Mouse (Mus musculus) urinary bladder, postnatal 25 days (tissue): Measurements from ENCODE around the gene Dpp8.
A peak's percentile ranks its signal among the peaks of the same experiment; 100 is the strongest.
"Not testable (repeated sequence)": the region's sequence is repeated elsewhere in the genome, so short reads cannot be mapped to it uniquely, and the experiment has no call there.

ENCODE experiments used
- DNase-seq: peaks from one replicate; pipeline ENCODE4 v3.0.0; 2022; ENCODE audit warnings: low spot score

Gene Dpp8

DNA sequence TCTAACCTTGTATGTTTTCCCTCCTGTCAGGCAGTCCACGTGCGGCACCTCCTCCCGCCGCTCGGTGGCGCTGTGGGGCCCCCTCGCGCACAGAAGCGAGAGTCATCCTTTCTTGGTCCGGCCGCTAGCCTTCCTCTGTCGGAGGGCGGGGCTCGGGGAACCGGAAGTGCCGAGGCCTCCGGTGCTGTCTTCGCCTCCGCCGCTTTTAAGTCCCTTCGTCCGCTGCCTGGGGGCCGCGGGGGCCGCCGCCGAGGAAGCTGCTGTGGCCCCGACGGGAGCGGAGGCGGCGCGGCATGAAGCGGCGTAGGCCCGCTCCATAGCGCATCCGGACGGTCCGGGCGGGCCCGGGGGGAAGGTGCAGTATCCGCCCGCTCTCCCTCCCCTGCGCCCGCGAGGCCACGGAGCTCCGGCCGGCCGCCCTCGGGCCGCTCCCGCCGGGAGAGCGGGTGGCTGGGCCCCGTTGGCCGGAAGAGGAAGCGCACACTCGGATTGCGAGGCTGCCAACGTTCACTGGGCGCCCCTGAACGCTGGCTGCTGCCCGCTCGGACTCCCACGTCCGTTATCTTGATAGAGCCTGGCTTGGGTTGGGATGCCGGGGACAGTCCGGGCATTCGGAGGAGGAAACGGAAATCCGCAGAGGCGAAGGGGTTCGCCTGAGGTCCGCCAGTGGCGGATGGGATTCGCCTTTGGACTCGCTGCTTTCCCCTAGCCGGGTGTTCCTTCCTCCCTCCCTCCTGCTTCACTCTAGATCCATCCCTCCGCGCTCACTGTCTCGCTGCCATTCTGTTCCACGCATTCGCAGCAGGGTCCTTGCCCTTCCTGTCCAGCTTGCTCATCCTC lies at the start of gene Dpp8:
Gene Dpp8 (plus strand): TSS at position 146 of the 840 bp plus-strand sequence.
- DNase-seq: peak; percentile 90

DNA sequence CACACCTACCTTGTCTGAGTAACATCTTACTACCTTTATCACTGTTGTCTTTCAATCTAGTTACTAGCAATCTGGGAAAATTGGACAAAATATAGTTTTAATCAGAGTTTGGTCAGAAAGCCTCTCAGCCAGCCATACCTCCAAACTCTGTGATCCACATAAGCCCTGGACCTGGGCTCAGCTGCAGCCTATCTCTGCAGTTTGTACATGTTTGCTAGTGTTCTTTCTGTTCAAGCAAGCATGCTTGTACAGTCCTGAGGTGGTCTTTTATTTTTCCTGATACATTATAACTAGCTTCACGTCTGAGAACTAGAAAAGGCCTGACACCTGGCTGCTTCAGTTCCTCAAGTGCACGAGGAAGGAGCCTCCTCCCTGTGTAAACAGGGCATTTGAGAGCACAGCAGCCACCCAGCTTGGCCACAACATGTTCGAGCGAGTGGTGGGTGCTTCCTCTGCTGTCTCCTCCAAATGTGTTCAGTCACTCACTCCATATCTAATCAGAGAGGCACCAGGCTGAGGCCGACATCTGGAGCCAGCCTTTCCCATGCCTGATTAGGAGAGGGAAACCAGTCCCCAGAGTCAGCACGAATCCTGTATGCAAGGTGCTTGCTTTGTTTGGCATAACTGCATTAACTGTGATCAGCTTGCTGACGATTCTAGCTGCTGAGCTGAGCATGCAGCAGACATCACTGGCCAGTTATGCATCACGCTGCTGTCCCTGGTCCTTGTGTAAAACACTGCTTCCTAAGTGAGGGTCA lies 47.0 kb upstream of the Dpp8 start:
- DNase-seq: no peak

DNA sequence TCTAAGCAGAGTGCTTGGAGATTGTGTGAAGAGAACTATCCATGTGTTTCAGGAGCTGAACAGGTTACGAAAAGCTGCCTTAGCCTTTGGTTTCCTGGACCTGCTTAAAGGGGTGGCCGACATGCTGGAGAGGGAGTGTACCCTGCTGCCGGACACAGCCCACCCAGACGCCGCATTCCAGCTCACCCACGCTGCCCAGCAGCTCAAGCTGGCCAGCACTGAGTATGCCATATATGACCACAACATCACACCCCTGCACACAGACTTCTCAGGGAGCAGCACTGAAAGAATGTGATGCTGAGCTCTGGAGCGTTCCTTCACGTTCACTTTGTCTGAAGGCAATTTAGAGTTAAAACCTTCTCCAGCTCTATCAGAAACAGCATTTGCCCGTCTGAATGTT lies 46.4 kb upstream of the Dpp8 start:
- no peak for DNase-seq

DNA sequence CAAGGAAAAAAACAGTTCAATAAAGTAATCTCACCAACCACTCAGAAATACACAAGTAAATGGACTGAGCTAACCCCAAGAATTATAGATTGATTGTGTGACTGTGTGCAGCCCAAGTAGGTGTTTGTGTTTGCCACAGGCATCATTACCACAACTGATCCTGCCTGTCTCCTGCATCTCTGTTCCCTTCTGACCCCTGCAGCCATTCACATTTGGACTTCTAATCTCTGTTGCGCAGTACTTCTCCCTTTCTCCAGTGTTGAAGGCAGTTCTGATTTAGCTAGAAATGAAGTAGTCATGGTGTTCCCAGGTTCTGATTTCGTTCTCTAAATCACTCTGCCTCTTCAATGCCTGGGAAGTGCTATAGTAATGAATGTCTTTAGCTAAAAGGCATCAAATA lies 44.6 kb upstream of the Dpp8 start:
- no peak for DNase-seq

DNA sequence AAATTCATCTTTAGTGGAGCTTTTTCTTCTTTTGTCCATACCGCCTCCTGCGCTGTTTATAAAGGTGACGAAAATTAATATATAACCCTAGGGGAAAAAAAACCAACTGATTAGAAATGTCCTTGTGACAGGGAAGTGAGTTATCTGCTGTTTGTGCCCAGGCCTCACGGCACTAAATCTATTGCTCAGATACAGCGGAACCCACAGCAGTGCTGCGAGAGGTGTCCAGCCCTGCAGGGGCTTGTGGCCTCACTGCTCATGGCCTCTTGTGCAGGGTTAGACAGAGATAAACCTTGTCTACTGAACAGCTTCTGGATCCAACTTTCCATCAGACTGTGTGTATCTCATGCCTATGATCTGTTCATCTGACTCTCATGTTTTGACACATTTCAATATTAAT lies 43.8 kb upstream of the Dpp8 start:
- DNase-seq: no peak

DNA sequence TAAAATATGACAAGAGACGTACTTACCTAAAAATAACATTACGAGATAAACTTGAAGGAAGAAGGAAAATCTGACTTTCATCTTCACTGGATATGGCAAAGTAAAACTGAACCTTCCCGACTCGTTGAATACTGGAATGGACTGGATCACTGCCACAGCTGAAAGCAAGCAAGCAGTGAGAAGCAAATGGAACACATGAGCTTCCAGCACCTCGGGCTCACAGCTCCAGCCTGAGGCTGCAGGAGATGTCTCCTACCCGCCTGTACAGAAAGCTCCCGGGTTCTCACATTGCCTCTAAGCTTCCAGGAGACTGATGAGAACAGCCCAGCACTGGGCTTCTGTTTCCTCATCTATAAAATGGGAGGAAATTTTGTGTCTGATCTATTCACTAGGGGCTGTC lies 41.9 kb upstream of the Dpp8 start:
- no peak for DNase-seq

DNA sequence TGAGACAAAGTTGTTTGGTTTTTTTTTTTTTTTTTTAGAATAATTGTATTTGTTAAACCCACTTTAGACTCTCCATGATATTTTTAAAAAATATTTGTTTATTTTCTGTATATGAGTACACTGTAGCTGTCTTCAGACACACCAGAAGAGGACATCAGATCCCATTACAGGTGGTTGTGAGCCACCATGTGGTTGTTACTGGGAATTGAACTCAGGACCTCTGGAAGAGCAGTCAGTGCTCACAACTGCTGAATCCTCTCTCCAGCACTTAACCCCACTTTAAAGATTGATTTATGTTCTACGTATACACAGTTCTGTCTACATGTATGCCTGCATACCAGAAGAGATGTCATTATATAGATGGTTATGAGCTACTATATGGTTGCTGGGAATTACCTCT lies 36.8 kb upstream of the Dpp8 start:
- not testable (repeated sequence) for DNase-seq

DNA sequence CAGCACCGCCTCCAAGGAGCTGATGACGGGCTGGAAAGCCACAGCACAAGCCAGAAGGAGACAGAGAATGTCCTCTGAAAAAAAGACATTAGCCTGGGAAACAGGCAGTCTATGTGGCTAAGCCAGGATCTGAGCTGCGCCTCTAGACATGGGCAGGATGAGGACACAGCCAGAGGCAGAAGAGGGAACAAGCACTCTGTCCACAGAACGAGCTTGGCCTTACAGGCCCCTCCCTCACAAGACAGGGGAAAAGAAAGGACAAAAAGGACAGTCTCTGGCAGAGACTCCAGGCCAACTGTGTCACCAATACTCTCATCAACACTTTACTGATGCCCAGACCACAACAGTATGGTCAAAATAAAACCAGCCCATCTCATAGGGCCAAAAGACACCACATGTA lies 30.7 kb upstream of the Dpp8 start:
- no peak for DNase-seq

DNA sequence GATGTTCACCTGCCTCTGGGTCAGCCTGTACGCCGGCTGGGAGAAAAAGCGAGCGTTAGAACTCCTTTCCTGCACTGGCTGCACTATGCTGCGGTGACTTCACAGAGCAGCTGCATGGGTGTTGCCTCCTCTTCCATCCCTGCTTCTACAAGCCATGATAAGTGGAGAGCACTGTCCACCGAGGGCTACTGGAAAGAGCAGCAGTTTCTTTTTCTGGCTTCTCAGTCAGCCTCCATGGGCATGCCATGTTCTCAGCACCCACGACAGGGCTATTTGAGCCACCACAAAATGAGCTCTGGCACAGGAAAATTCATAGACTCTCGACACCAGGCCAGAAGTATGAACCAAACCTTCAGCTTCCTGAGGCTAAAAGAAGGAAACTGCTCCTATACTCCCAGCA lies 26.5 kb upstream of the Dpp8 start:
- no peak for DNase-seq

DNA sequence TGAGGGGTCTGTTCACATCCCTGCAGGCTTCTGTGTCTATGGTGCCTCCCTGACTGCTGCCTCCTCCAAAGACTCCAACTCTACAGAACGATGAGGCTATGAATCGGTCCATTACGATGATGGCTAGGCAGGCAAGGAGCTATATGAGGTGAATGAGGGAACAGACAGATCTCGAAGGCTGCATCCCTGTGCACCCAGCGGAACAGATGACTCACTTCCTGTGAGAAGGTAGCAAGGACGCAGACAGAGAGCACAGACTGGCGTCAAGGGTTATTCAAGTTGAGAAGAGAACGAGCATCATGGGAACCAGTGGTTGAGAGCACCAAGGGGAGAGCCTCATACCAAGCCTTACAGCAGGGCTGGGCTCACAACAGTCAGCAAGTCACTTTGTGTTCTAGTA lies 21.6 kb upstream of the Dpp8 start:
- DNase-seq: no peak

DNA sequence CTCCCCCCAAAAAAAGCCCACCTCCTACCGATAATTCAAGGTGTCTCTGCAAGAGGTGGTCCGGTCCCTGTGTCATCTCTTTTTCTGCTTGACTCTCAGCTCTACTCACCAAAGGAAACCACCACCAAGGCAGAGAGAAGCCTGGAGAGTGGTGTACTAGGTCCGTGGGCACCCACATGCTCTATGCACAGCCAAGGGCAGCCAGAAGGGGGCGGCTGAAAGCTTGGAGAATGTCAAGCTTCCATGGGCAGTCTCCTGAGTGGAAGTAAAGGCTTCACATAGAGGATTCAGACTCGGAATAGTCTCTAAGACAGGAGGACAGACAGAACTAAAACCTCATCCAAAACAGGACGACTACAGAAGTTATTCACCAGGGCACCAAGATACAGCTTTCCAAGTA lies 20.9 kb upstream of the Dpp8 start:
- DNase-seq: no peak

DNA sequence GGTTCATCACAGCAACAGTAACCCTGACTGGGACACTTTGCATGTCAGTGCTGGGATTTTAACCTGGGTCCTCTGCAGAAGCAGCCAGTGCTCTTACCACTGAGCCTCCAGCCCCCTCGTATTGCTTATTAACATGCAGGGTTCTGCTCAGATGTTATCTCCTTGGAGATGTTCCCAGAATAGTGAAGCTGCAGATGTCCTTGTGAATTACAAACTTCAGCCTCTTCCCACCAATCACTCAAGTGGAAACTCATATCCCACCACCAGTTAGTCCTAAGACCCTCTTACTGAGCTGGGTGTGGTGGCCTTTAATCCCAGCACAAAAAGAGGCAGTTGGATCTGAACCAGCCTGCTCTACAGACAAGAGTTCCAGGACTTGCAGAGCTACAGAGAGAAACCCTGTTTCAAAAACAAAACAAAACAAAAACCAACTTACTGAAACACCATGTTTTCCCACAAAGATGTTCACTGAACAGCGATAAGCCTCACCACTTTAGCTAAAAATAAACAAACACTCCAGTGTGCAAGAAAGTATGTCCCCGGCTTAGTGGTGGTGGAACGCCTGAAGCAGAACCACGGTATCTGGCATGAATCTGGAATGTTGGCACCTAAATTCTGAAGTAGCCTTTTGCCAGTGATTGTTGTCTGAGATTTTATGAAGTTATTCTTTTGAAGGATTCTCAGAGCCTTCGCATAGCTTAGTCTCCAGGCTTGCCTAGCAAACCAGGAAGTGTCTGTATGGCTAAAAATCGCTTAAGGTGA lies 16.6 kb upstream of the Dpp8 start:
- no peak for DNase-seq

DNA sequence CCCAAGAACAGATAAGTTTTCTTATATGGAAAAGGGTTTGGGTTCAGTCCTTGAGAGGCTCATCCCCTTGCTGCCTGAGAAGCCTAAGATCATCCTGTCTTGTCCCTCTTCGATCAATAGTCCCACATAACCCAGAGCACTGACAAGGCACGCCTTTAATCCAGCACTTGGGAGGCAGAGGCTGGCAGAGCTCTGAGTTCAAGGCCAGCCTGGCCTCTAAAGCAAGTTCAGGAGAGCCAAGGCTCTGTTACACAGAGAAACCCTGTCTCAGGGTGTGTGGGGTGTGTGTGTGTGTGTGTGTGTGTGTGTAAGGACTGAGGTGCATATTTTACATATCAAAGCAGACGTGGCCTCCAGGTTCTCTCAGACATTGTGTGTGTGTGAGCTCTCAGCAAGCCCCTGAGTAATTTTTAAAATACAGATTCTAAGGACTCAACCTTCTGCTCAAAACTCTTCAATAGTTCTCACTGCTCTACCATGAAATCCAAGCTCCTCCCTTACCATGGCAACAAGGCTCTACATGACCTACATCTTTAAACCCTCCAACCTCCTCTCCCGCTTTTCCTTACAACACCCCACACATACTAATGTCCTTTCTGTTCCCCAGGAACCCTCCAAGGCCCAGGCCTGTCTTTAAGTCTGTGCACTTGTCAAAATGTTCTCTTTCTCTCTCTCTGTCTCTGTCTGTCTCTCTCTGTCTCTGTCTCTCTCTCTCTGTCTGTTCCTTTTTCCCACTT lies 15.8 kb upstream of the Dpp8 start:
- DNase-seq: no peak

DNA sequence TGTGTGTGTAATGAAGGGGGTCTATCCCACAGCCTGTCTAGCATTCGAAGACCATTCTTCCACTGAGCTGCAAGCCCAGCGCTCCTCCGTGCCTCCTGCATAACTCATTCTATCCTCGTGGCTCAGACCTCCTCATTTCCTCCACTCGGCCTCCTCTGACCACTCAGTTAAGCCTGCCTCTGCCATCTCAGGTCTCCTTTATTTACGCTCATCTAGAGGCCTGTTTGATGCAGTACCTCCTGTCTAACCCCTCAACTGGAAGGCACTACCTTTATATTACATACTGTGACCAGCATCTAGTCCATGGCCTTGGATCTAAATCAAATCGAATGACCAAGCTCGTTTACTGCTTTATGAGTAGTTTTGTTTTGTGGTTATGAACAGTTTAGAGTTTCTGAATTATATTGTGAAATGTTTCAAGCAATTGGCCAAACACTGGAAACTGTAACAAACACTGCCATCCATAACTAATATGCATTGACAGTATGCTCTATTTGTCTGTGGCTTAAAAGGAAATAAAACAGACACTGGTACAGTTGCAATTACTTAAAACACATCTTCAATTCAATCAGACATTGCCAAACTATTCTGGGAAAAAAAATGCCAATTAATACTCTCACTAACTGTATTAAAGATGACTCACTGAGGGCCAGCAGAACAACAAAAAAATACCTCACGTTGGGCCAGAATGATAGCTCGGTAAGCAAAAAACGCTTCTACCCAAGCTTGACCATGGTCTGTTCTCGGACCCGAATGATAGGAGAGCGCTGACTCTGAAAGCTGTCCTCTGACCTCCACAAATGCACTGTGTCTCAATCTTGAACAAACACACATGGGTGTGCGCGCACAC lies 15.0 kb upstream of the Dpp8 start:
- no peak for DNase-seq

DNA sequence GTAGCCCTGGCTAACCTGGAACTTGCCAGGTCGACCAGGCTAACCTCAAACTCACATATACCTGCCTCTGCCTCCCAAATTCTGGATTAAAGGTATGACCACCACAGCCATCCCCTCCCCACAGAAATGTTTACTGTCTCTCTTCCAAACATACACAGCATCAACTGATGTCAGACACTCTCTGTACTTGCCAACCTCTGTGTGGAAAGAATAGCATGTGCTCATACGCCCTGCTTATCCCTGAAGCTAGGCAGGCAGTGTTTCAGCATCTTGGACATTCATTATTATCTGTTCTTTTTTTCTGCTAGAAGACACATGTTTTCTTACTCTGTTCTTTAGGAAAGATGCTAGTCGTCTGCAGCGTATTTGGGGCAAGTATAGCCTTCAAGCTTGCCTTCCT lies 14.3 kb upstream of the Dpp8 start:
- no peak for DNase-seq

DNA sequence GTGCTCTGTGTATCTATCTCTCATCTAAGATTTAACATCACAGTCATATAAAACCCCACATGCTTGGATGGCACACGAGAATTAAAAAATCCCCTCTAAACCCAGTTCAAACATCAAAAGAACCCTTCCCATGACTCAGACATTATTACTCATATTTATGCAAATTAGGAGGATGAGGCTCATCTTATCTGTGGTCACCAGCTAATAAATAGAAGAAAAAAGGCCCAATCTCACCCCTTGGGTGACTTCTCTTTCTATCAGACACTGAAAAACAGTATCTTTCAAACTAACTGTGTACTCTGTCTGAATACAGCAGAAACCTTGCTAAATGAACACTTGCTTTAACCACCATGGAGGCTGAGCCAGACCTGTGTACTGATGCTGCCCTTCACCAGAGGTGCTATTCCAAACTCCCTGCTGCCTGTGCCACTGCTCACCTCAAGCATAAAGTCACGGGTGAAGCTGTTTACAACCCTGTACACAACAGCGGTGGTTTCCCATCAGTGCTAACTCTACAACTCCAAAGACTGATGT lies 13.6 kb upstream of the Dpp8 start:
- no peak for DNase-seq

DNA sequence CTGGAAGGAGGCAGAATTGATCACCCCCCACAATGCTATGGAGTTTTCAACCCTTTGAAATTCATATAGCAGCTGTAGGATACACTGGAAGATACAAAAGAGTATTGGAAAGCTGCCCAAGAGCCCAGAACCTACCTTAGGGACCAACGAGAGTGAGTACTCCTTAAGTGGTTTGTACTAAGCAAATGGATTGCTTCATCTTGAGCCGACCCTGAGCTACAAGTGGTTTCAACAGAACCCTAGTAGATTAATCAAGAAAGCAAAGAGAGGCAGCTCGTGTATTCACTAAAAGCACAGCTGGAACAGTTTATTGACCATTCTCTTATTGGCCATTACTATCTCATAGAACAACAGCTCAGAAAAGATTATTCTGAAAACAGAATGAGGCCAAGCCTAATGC lies 13.1 kb upstream of the Dpp8 start:
- DNase-seq: no peak

DNA sequence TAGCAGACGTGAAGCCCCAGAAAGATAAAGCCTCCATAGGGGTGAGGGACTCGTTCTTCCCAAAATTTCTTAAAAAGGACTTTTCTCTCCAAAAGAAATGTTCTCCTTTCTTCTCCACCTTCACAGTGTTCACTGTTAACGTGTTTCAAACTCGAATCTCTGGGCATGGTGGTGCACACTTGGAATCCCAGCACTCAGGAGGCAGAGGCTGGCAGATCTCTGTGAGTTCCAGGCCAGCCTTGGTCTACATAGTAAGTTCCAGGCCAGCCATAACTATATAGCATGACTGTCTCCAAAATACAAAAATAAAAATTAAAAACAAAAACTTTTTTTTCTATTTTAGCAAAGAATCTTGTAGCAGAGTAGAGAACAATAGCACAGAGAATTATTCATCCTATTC lies 12.1 kb upstream of the Dpp8 start:
- no peak for DNase-seq

DNA sequence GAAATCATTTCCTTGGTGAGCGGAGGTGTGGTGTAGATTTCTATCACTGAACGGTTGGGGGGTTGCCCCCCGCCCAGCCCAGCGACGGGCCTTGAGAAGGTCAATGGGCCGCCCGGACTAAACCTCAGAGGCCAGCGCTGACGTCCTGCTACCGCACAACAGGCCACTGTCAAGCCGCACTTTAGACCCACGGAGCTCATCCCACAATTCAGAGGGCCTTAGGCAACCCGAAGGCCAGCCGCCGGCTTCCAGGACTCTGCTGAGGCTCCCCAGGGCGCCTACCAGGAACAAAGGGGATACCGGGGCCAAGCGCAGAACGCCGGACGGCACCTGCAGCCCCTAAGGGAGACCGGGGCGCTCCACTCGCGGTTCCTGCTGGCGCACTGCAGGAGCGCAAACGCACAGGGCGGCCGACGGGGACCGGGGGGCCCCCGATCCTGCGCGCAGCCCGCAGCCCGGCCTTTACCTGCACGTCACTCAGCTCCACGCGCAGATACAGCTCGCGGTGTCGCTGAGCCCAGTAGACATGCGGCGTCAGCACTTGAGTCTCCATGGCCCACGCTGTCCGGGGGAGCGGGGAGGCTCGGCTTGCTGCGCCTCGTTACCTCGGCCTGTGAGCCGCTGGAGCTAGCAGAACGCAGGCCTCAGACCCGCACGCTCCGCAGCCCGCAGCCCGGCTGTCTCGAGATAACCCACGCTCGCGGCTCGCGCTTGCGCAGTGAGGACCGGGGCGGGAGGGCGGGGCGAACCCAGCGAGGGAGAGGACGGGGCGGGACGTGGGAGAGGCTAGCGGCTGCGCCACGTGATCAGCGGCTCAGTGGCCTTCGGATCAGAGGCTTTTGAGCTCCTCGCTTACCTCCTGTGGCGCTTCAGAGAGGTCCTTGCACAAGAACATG lies 11.0 kb upstream of the Dpp8 start, which contains the start of gene Hacd3:
Gene Hacd3 (minus strand): TSS at position 703 of the 896 bp plus-strand sequence.
- DNase-seq: peak; percentile 79
